Mouse (Mus musculus): ENCODE measurements around the gene Ror2. TPM values are rescaled to one million over a fixed set of nuclear protein-coding genes. Genes with fewer than 3 reads are reported as not detected.

Ror2 gene
- polyA plus RNA-seq (2012; rRNA removed), result 0.08 and 0.28 TPM in 2 replicates

GRCm38 (mm10) chr13:53285756-53286361, at the start of gene Ror2:
Ror2 (minus strand) TSS chr13:53286124.

Other genes with a start within 250 kb of the Ror2 start
- gene Sptlc1, start 91.3 kb upstream of the Ror2 start, polyA plus RNA-seq (2012; rRNA removed), result 7.0 and 8.1 TPM in 2 replicates
- 0.01 and 0.10 TPM in 2 replicates for gene Msx2, start 186.9 kb upstream of the Ror2 start, polyA plus RNA-seq (2012; rRNA removed)

All from liver, embryonic 14 days (tissue).